Mouse (Mus musculus): Measurements from ENCODE around the gene Mobp. TPM values are rescaled to one million over a fixed set of nuclear protein-coding genes. Genes with fewer than 3 reads are reported as not detected.

Gene Mobp
- polyA plus RNA-seq, 1 experiment, result 425 TPM

GRCm38 (mm10) chr9:120192742-120193141 is 43.2 kb downstream of the Mobp start:
- 53% methylated on average over 7 of the region's 7 CpGs for WGBS
- Histone ChIP-seq H3K27ac (ENCODE audit: insufficient read depth, low read depth, low read length) (no peak overlapping the region), H3K4me1 (ENCODE audit: control insufficient read depth, insufficient read depth, low read length) (peaks cover 3% of the 10 kb centered on the region; the same call in 1 of the 2 replicates), H3K4me3 (ENCODE audit: insufficient read depth, low read depth, low read length) (no peak overlapping the region)
- TF ChIP-seq CTCF (IDR thresholded peaks at IDR 0.05; ENCODE audit: insufficient read depth, low read depth, low read length) (no peak), POLR2A (IDR thresholded peaks at IDR 0.05; ENCODE audit: insufficient read depth, low read depth, low read length) (no peak)

- Histone ChIP-seq H3K4me1 (ENCODE audit: control insufficient read depth, insufficient read depth, low read length) (peaks cover 2% of the 10 kb centered on the region), H3K27ac (ENCODE audit: insufficient read depth, low read depth, low read length) (no peak overlapping the region), H3K4me3 (ENCODE audit: insufficient read depth, low read depth, low read length) (no peak overlapping the region)
- 60% methylated on average over 4 of the region's 4 CpGs for WGBS
- TF ChIP-seq POLR2A (IDR thresholded peaks at IDR 0.05; ENCODE audit: insufficient read depth, low read depth, low read length) (no peak), CTCF (IDR thresholded peaks at IDR 0.05; ENCODE audit: insufficient read depth, low read depth, low read length) (no peak)
Measured at GRCm38 (mm10) chr9:120200873-120201272, 51.4 kb downstream of the Mobp start.

DNA sequence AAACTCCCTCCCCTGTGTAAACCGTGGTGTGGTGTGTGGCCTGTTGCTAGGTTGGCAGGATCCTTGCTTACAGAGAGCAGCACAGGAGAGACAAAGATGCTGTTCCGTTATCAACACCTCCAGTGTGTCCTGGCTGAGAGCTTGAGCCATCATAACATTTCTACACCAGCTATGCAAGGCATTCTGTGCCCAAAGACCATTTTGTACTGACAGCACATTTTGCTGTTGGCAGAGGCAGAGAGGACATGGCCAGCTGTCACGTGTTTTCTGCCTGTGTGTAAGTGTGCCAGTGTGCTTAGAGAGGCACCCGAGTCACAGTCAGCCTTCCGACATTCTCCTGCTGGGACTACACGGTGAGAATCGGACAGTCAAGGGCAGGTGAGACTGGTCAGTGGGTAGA is 52.2 kb downstream of the Mobp start:
- 81% methylated on average over 7 of the region's 7 CpGs for WGBS
- Histone ChIP-seq H3K27ac (ENCODE audit: insufficient read depth, low read depth, low read length) (no peak overlapping the region), H3K4me3 (ENCODE audit: insufficient read depth, low read depth, low read length) (no peak overlapping the region), H3K4me1 (ENCODE audit: control insufficient read depth, insufficient read depth, low read length) (peaks cover 2% of the 10 kb centered on the region)
- TF ChIP-seq POLR2A (IDR thresholded peaks at IDR 0.05; ENCODE audit: insufficient read depth, low read depth, low read length), result no peak
- no peak for TF ChIP-seq CTCF (IDR thresholded peaks at IDR 0.05; ENCODE audit: insufficient read depth, low read depth, low read length)

GRCm38 (mm10) chr9:120202683-120203082 is 53.2 kb downstream of the Mobp start:
- H3K27ac ChIP-seq (ENCODE audit: insufficient read depth, low read depth, low read length), result no peak overlapping the region
- WGBS, result 31% methylated on average over 12 of the region's 12 CpGs
- peaks cover 2% of the 10 kb centered on the region for H3K4me1 ChIP-seq (ENCODE audit: control insufficient read depth, insufficient read depth, low read length)
- TF ChIP-seq POLR2A (IDR thresholded peaks at IDR 0.05; ENCODE audit: insufficient read depth, low read depth, low read length), result no peak
- TF ChIP-seq CTCF (IDR thresholded peaks at IDR 0.05; ENCODE audit: insufficient read depth, low read depth, low read length), result peak; percentile 49; the same call in 1 of the 2 replicates
- no peak overlapping the region for H3K4me3 ChIP-seq (ENCODE audit: insufficient read depth, low read depth, low read length)

DNA sequence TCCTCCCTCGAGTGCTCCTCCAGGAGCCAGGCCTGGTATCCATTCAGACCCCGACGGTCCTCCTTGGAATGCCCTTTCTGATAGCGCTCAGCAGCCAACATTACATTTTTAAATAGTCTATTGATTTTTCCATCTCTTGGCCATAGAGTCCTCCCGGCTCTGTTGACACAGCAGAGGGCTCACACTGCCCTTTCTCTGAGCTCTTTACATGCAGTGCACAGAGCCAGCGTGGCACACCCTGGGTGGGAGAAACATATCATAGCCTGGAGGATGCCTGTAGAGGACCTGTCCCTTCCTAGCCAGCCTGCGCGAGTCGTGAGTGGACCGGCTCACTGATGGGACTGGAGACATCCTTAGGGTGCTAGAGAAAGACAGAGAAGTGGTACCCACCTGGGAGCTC is 54.4 kb downstream of the Mobp start:
- no peak for TF ChIP-seq POLR2A (IDR thresholded peaks at IDR 0.05; ENCODE audit: insufficient read depth, low read depth, low read length)
- WGBS, result 94% methylated on average over 10 of the region's 10 CpGs
- Histone ChIP-seq H3K4me1 (ENCODE audit: control insufficient read depth, insufficient read depth, low read length) (peaks cover 2% of the 10 kb centered on the region), H3K27ac (ENCODE audit: insufficient read depth, low read depth, low read length) (no peak overlapping the region), H3K4me3 (ENCODE audit: insufficient read depth, low read depth, low read length) (no peak overlapping the region)

GRCm38 (mm10) chr9:120206897-120207296 is 57.4 kb downstream of the Mobp start:
- H3K27ac ChIP-seq (ENCODE audit: insufficient read depth, low read depth, low read length), result no peak overlapping the region
- no peak overlapping the region for H3K4me3 ChIP-seq (ENCODE audit: insufficient read depth, low read depth, low read length)
- 67% methylated on average over 17 of the region's 17 CpGs for WGBS
- no peak for TF ChIP-seq POLR2A (IDR thresholded peaks at IDR 0.05; ENCODE audit: insufficient read depth, low read depth, low read length)
- peaks cover 2% of the 10 kb centered on the region for H3K4me1 ChIP-seq (ENCODE audit: control insufficient read depth, insufficient read depth, low read length)

- H3K27ac ChIP-seq (ENCODE audit: insufficient read depth, low read depth, low read length), result no peak overlapping the region
Measured at GRCm38 (mm10) chr9:120210068-120210467, 60.6 kb downstream of the Mobp start.

DNA sequence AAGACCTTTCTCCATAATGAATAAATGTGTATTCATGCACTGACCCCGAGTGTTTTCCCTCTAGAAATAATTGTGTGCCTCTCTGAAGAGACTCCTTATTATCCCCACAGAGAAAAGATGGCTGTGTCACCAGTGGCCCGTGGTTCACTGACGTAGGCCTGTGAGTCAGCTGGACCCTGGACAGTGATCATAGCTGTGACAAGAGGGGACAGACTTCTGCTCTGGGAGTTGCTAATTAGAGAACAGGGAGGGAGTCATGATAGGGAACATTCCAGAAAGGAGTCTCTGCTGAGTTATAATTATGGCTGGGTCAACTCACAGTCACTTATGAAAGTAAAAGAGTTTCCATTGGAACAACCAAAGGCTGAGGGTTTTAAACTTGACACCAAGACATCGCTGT is 61.4 kb downstream of the Mobp start:
- Histone ChIP-seq H3K4me3 (ENCODE audit: insufficient read depth, low read depth, low read length) (no peak overlapping the region), H3K4me1 (ENCODE audit: control insufficient read depth, insufficient read depth, low read length) (no peaks in the 10 kb centered on the region), H3K27ac (ENCODE audit: insufficient read depth, low read depth, low read length) (no peak overlapping the region)
- 48% methylated on average over 4 of the region's 4 CpGs for WGBS
- TF ChIP-seq POLR2A (IDR thresholded peaks at IDR 0.05; ENCODE audit: insufficient read depth, low read depth, low read length) (no peak), CTCF (IDR thresholded peaks at IDR 0.05; ENCODE audit: insufficient read depth, low read depth, low read length) (no peak)

More at GRCm38 (mm10) chr9:120210068-120210467, 60.6 kb downstream of the Mobp start:
- WGBS, result 61% methylated on average over 4 of the region's 4 CpGs
- TF ChIP-seq CTCF (IDR thresholded peaks at IDR 0.05; ENCODE audit: insufficient read depth, low read depth, low read length) (no peak), POLR2A (IDR thresholded peaks at IDR 0.05; ENCODE audit: insufficient read depth, low read depth, low read length) (no peak)
- no peak overlapping the region for H3K4me3 ChIP-seq (ENCODE audit: insufficient read depth, low read depth, low read length)
- no peaks in the 10 kb centered on the region for H3K4me1 ChIP-seq (ENCODE audit: control insufficient read depth, insufficient read depth, low read length)

DNA sequence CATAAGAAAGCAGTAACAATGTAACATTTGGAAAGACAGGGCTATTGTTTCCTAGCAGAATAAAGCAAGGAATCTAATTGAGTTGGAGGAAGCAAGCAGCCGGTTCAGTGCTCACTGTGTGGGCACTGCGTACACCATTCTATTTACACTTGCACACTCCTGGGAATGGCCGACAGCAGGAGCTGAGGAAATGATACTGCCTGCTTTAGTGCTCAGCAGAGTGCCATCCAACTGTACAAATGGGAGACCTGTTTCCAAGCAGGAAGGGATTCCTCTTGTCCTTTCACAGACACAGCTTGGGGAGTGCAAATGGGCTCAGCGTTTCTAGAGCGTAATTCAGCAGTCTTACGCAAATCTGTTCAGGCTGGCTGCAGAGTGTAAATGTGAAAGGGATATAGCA is 63.4 kb downstream of the Mobp start:
- TF ChIP-seq CTCF (IDR thresholded peaks at IDR 0.05; ENCODE audit: insufficient read depth, low read depth, low read length), result no peak
- TF ChIP-seq POLR2A (IDR thresholded peaks at IDR 0.05; ENCODE audit: insufficient read depth, low read depth, low read length), result no peak
- Histone ChIP-seq H3K27ac (ENCODE audit: insufficient read depth, low read depth, low read length) (no peak overlapping the region), H3K4me1 (ENCODE audit: control insufficient read depth, insufficient read depth, low read length) (no peaks in the 10 kb centered on the region), H3K4me3 (ENCODE audit: insufficient read depth, low read depth, low read length) (no peak overlapping the region)
- WGBS, result 64% methylated on average over 6 of the region's 6 CpGs

DNA sequence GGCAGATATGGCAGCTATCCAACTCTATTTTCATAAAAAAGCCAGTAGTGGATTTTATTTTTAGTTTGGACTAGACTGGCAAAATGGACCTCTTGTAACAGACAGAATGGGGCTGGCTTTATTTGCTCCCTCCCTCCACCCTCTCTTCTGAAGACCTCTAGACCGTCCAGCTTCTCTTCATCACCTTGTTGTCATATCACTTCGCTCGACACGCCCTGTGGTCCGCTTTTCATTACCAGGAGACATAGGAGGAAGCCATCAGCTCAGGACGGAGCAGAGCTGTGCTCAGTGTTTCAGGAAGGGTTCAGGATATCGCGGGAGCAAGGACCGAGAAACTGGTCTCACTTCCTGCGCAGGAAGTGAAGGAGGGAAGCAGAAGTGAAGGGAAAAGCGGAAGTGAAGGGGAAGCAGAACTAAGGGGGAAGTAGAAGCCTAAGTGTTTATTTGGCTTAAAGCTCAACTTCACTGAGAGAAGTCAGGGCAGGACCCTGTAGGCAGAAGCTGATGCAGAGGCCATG is 65.5 kb downstream of the Mobp start:
- WGBS, result 88% methylated on average over 11 of the region's 11 CpGs
- no peak overlapping the region for H3K27ac ChIP-seq (ENCODE audit: insufficient read depth, low read depth, low read length)
- TF ChIP-seq POLR2A (IDR thresholded peaks at IDR 0.05; ENCODE audit: insufficient read depth, low read depth, low read length), result no peak
- TF ChIP-seq CTCF (IDR thresholded peaks at IDR 0.05; ENCODE audit: insufficient read depth, low read depth, low read length), result no peak

More for the DNA sequence above, 65.5 kb downstream of the Mobp start:
- H3K4me1 ChIP-seq (ENCODE audit: control insufficient read depth, insufficient read depth, low read length), result no peaks in the 10 kb centered on the region
- no peak overlapping the region for H3K4me3 ChIP-seq (ENCODE audit: insufficient read depth, low read depth, low read length)
